Mouse (Mus musculus) kidney, postnatal 25 days (tissue): ENCODE measurements at regions not wholly inside any gene's neighbourhood (a gene's known extent, or its start where the extent isn't known, plus 50 kb on each side); places are given as distances from the start of the nearest gene placed in this dataset.
A peak's percentile ranks its signal among the peaks of the same experiment; 100 is the strongest.

Experiments used
- DNase-seq, 2 experiments: peaks; one replicate each; pipeline ENCODE4 v3.0.0; 2021; ENCODE audit warnings: mixed read lengths in 2 of 2

DNA sequence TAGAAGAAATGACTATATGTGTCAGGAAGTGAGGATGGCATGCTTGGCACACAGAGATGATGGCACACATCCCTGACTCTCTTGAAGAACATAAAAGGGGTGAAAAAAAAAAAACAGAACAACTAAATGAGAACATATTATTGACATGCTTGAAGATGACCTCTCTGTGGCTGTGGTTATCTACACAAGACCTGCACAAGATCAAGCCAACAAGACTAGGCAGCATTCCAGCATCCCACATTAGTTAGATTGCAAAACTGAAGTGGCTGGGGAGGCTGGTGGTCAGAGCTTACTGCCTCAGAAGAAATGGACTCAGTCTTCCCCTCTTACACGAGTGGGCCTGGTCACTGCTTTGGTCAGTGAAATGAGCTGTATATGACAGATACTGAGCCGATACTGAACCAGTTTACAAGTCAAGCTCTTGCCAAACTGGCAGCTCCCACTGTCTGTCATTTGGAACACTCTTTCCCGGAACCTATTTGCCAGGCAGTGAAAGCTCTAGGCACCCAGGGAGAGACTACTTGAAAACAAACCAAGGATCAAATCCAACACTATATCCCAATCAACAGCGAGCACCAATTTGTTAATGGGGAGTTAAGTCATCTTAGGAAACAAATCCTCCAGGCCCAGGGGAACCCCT, 335.6 kb upstream of the Noct start:
- no peak for DNase-seq

GRCm38 (mm10) chr3:50890537-50890936, 333.7 kb upstream of the Noct start:
- DNase-seq: no peak

- DNase-seq: no peak
Observed at GRCm38 (mm10) chr3:50898179-50898578, 326.1 kb upstream of the Noct start.

GRCm38 (mm10) chr3:50899830-50900350, 324.4 kb upstream of the Noct start:
- DNase-seq: no peak

DNA sequence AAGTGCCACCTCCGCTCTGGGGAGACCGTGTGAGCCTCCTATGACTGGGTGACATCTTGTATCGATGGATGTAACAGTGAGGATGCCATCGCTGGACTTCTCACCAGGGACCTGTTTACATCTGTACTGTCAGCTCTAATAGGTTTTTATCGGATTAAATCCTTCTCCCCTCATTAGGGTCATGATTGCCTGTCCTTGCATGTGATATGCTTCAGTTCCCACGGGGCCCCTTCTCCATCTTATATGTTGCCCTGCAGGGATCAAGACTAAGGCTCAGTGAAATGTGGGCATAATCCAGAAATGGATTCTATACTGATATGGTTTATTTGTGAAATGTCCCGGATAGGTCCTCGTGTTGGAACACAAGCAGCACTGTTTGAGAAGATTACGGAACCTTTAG, 323.7 kb upstream of the Noct start:
- no peak for DNase-seq

DNA sequence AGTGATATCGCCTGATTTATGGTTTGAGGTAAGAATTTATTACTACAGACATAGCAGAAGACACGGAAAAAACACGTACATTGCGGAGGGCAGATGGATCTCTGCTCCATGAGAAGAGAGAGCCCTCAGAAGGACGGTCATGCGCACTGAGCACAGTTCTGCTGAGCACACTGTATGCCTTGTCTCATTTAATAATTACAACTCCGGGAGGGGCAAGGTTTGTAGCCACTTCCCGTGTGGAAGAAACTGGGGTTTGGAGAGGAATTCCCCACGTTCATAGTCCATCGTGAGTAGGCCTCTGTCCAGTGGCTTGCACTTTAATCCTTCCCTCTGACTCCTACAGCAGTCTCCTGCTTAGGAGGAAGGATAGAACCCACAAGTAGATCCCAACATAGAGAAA, 322.9 kb upstream of the Noct start:
- DNase-seq: peak; percentile 38 to 76

- peak in 1 of 2 experiments; percentile 9 for DNase-seq
Observed at GRCm38 (mm10) chr3:50902933-50903332, 321.3 kb upstream of the Noct start.

DNA sequence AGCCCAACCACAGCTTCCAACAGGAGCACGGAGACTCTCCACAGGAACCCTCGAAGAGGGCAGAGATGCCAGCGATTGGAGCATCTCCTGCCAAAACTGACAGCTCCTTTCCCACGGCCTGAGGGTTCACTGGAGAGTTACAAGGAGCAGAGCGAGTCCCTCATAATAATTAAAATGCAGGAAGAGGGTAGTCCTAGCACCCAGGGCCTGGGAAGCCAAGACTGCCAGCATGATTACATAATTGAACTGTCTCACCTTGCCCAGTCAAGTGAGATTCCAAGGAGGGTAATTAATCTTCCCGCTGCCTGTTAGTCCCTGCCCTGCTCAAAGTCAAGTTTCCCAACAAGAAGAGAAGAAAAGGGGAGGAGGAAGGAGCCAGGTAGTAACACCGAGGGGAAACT, 319.5 kb upstream of the Noct start:
- peak; percentile 39 to 79 for DNase-seq

GRCm38 (mm10) chr3:50905274-50905992, 318.8 kb upstream of the Noct start:
- peak; percentile 38 to 71 for DNase-seq

- DNase-seq: peak; percentile 87 to 92
Observed at GRCm38 (mm10) chr3:50905993-50906831, 318.0 kb upstream of the Noct start.

GRCm38 (mm10) chr3:50912980-50913518, 311.2 kb upstream of the Noct start:
- no peak for DNase-seq

- no peak for DNase-seq
Observed at GRCm38 (mm10) chr3:50914866-50915365, 309.3 kb upstream of the Noct start.

GRCm38 (mm10) chr3:50916305-50916854, 307.9 kb upstream of the Noct start:
- DNase-seq: no peak

DNA sequence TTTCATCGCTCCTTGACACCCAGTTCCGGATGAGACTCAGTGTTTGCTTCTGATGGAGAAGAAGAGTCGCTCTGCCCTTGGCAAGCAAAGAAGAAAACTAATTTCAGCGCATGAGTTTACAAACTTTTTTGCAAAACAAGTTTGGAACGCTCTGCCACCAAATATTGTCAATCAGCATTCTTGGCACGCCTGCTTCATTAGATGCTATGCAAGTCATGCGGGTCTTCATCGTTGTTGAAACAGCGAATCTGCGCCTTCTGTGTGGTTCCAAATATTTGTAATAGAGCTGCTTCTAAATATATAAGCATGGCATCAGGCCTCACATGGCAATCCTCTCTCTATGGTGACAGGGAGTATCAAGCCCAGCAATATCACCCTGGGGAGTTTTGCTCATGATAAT, 301.9 kb upstream of the Noct start:
- no peak for DNase-seq

GRCm38 (mm10) chr3:50922832-50923231, 301.4 kb upstream of the Noct start:
- DNase-seq: no peak

DNA sequence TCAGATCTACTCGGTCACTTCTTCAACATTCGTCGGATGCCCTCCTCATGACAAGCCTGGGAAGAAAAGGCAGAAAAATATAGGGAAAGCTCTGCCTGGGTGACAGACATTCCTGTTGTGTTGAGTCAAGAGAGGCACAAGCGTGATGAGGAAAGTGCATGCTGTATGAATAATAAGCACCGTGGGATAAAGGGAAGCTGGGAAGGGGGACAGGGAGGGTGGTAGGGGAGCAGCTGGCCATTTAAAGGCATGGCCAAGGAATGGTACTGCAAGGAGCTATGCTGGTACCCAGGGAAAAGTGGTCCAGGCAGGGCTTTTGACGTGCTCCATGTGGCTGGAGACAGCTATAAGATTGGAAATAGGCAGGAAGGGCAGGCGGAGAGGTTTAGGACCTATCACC, 300.9 kb upstream of the Noct start:
- no peak for DNase-seq

DNA sequence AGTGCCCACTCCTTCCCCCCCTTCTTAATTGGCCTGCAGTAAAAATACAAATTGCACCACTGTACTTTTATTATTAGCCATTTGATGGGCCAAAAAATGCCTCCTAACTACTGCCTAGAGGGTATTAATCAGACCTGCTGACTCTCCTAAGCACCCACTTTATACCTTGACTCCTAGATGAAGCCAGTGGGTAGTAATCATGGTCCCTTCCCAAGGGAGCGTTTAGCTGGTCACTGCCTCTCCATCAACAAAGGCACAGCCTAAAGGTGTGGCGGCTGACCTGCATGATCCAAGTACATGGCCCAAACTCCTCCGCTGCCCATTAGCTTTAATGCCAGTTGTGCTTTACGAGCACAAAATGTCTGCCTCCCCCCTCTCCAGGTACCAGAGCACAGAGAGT, 296.9 kb upstream of the Noct start:
- no peak for DNase-seq

GRCm38 (mm10) chr3:50929013-50929412, 295.2 kb upstream of the Noct start:
- no peak for DNase-seq

- DNase-seq: no peak
Observed at GRCm38 (mm10) chr3:50932397-50933089, 291.7 kb upstream of the Noct start.

- DNase-seq: no peak
Observed at GRCm38 (mm10) chr3:50933090-50933443, 291.2 kb upstream of the Noct start.

GRCm38 (mm10) chr3:50939602-50940001, 284.6 kb upstream of the Noct start:
- DNase-seq: no peak

DNA sequence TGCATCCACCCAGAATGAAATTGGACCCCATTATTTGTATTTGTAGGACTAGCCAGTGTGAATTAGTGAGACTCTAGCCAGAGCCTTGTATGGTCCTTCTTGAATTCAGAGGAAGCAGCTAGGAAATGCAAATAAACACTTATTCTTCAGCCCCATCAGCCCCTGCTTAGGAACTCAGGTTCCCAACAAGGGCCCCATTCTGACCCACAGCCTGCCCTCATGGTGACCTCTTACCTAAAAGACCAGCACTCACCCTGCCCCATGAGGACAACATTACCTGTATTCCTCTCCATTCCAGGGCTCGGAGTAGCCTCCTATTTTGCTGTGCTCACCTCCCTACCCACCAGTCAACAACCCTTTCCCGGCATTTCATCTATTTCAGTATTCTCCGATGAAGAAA, 283.6 kb upstream of the Noct start:
- DNase-seq: no peak
